Mouse (Mus musculus): ENCODE measurements around the gene Sem1. TPM values are rescaled to one million over a fixed set of nuclear protein-coding genes. Genes with fewer than 3 reads are reported as not detected.

Gene Sem1
- polyA plus RNA-seq (2012; rRNA removed), result 73.4 and 124 TPM in 2 replicates
- 264 and 280 TPM in 2 replicates for polyA plus RNA-seq (2014; fragmentation: Nextera tagmentation; extraction: Ambion mirVana)

DNA sequence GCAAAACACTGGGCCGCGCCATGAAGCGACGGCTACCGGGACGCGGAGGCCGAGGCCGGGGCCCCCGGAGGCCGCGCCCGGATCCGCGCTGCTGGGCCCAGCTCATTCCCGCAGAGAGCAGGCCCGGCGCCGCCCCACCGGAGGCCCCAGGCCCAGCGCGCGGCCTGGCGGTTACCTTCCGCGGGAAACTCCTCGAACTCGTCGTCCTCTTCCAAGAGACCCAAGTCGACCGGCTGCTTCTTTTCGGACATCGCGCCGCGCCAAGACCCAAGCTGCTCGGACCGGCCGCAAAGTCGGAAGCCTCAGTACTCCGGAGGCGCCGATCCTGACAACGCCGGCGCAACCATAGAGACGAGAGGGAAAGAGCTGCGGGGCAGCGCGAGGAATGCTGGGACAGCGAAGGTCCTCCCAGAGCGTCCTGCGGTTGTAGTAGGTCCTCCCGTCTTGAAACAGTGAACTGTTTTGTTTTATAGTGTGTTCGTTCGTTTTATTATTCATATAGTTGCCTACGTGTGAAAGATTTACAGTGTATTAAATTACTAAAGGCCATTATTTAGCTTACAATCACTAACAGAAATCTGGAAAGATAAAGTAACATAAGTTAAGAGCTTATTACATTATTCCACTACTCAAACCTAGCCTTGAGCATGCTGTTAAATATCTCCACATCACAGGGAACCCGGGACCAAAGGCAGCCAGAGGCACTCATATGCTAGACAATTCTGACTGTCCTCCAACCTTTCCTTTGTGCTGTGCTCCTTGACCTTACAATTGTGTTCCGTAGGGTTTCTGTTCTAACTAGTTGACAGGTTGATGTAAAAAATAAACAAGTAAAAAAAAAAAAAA lies at the start of gene Sem1:
Sem1 (minus strand) TSS at position 360 of the 846 bp plus-strand sequence.
- ATAC-seq (ENCODE audit: low FRiP score, low read depth) (peak; percentile 98), DNase-seq (ENCODE audit: low spot score) (peak; percentile 94)
- WGBS, result 4% methylated on average over 55 of the region's 59 CpGs
- Histone ChIP-seq H3K27me3 (ENCODE audit: control insufficient read depth, insufficient read depth, low read length) (no peaks in the 10 kb centered on the region), H3K4me2 (replicated peaks; ENCODE audit: low read depth, low read length, severe bottlenecking) (peak within 1 kb of the TSS; percentile 68), H3K4me3 (replicated peaks; ENCODE audit: low read length) (peak within 1 kb of the TSS; percentile 93), H3K9ac (ENCODE audit: low read depth, low read length, severe bottlenecking) (peak within 1 kb of the TSS; percentile 99), H3K27ac (replicated peaks; ENCODE audit: low read depth, low read length) (peak within 1 kb of the TSS; percentile 94), H3K9me3 (ENCODE audit: control insufficient read depth, low read length) (no peaks in the 10 kb centered on the region), H3K4me1 (ENCODE audit: control insufficient read depth, insufficient read depth, low read length) (peaks cover 4% of the 10 kb centered on the region; the same call in 1 of the 2 replicates), H3K36me3 (ENCODE audit: control insufficient read depth, insufficient read depth, low read length) (peaks cover 4% of the 10 kb centered on the region)
- TF ChIP-seq POLR2A (IDR thresholded peaks at IDR 0.05; ENCODE audit: borderline replicate concordance, extremely low read depth, insufficient read depth, insufficient read length), result peak; percentile 83; the same call in 1 of the 2 replicates

DNA sequence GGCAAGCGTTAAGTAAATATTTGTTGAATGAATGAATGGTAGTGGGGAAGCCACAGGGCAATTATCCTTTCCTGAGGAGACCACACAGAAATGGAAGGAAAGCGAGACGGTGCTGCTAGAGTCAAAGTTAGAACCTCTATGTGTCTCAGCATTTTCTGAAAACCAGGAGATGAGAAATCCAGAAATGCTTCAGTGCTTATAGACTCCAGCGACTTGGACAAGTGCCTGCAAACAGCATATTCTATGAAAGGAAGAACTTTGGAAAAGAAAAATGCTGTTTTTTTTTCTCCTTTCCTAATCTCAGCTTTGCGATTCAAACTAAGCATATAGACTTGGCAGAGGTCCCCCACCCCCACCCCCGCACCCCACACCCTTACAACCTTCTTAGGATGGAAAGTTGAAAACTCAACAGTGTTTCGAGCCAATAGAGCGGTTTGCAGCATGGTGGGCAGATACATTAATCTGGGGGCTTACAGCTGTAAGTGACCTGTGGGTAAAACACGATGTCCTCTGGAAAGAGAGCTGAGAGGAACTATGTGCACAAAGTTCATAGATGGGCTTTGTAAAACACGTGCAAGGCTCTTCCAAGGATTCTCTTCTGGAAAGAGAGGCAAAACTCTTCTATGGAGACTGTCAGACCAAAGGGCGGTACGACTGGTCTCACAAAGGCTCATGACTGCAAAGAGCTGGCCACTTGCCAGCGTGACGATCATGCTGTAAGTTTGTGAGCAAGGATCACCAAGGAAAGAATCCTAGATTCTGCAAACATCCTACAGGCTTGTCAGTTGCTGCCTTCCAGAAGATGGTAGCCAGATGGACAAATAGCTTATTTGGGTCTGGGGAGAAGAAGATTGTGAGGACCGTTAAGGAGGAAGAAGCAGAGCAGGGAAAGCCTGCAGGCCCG lies 44.6 kb upstream of the Sem1 start:
- Histone ChIP-seq H3K27ac (replicated peaks; ENCODE audit: low read depth, low read length) (peak overlapping the region; percentile 39; the same call in 1 of the 2 replicates), H3K4me2 (replicated peaks; ENCODE audit: low read depth, low read length, severe bottlenecking) (no peak overlapping the region), H3K9me3 (ENCODE audit: control insufficient read depth, low read length) (no peaks in the 10 kb centered on the region), H3K4me1 (ENCODE audit: control insufficient read depth, insufficient read depth, low read length) (peaks cover 5% of the 10 kb centered on the region; the same call in 1 of the 2 replicates), H3K9ac (ENCODE audit: low read depth, low read length, severe bottlenecking) (no peak overlapping the region), H3K27me3 (ENCODE audit: control insufficient read depth, insufficient read depth, low read length) (no peaks in the 10 kb centered on the region), H3K36me3 (ENCODE audit: control insufficient read depth, insufficient read depth, low read length) (no peaks in the 10 kb centered on the region), H3K4me3 (replicated peaks; ENCODE audit: low read length) (no peak overlapping the region)
- DNase-seq (ENCODE audit: low spot score) (peak; percentile 71), ATAC-seq (ENCODE audit: low FRiP score, low read depth) (no peak)
- 50% methylated on average over 16 of the region's 16 CpGs for WGBS
- TF ChIP-seq POLR2A (IDR thresholded peaks at IDR 0.05; ENCODE audit: borderline replicate concordance, extremely low read depth, insufficient read depth, insufficient read length), result no peak

DNA sequence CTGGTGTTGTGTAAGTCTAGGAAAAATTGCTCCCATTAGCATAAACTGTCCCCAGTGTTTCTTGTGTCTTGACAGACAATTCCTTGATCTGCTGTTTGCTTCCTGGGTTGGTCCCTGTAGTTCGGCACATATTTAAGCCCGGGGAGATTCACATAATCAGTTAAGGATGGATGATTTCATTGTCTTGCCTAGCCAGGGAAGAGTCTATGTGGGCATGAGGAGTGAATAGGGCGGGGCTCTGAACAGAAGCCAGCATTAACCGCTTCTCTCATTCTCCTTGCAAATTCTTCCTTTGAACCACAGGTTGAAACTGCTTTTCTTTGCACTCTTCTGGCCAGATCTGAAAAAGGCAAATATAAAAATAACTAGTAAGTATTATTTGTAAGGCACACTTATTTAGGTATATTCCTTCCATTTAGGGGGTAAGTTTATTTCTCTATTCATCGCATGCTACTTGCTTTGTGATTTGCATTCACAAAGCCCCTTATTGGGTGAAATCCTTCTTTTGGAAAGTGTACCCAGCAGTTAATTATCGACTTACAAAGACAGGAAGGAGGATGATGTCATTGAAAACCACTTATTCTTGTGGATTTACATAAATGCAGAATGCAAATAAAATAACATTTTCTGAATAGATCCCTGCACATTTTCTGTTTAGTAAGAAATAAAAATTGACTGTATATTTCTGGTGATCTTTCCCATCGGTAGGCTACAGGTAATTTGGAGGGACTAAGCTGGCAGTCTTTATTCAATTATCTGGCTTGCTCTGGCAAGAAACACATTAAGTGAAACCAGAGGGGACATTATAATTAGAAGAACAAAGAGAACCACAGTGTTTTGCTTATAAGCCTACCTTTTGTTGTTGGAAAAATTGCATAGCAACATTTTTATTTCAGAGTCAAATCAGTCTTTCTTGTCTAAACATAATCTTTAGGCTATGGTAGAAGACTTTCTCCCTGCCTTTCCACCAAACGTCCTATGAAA lies 25.4 kb upstream of the Sem1 start:
- Histone ChIP-seq H3K27me3 (ENCODE audit: control insufficient read depth, insufficient read depth, low read length) (no peaks in the 10 kb centered on the region), H3K9ac (ENCODE audit: low read depth, low read length, severe bottlenecking) (no peak overlapping the region), H3K4me1 (ENCODE audit: control insufficient read depth, insufficient read depth, low read length) (no peaks in the 10 kb centered on the region), H3K27ac (replicated peaks; ENCODE audit: low read depth, low read length) (no peak overlapping the region), H3K4me3 (replicated peaks; ENCODE audit: low read length) (no peak overlapping the region), H3K36me3 (ENCODE audit: control insufficient read depth, insufficient read depth, low read length) (no peaks in the 10 kb centered on the region), H3K4me2 (replicated peaks; ENCODE audit: low read depth, low read length, severe bottlenecking) (no peak overlapping the region), H3K9me3 (ENCODE audit: control insufficient read depth, low read length) (no peaks in the 10 kb centered on the region)
- no peak for DNase-seq (ENCODE audit: low spot score)
- WGBS, result 63% methylated on average over 8 of the region's 8 CpGs
- no peak for ATAC-seq (ENCODE audit: low FRiP score, low read depth)
- no peak for TF ChIP-seq POLR2A (IDR thresholded peaks at IDR 0.05; ENCODE audit: borderline replicate concordance, extremely low read depth, insufficient read depth, insufficient read length)

DNA sequence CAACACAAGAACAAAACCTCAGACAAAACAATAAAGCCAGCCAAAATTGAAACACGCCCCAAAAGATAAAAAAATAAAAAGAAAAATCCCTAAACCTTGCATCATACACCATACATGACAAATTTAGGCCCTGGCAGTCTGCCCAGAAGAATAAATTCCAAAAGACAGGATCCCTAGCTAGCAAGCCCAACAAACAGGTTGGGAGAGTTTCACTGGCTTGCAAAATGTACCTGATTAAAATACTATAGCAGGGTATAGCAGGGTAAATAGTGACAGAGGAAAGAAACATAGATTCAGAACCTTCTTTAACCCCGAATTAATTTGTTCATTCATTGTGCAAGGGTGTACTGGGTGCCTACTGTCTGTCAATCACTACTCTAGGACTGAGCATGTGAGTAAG lies 7.8 kb upstream of the Sem1 start:
- peak; percentile 61 for DNase-seq (ENCODE audit: low spot score)
- H3K9ac ChIP-seq (ENCODE audit: low read depth, low read length, severe bottlenecking), result no peak overlapping the region
- ATAC-seq (ENCODE audit: low FRiP score, low read depth), result no peak
- TF ChIP-seq POLR2A (IDR thresholded peaks at IDR 0.05; ENCODE audit: borderline replicate concordance, extremely low read depth, insufficient read depth, insufficient read length), result no peak
- no peaks in the 10 kb centered on the region for H3K27me3 ChIP-seq (ENCODE audit: control insufficient read depth, insufficient read depth, low read length)
- 63% methylated on average over 2 of the region's 2 CpGs for WGBS
- H3K27ac ChIP-seq (replicated peaks; ENCODE audit: low read depth, low read length), result no peak overlapping the region
- H3K36me3 ChIP-seq (ENCODE audit: control insufficient read depth, insufficient read depth, low read length), result no peaks in the 10 kb centered on the region
- no peaks in the 10 kb centered on the region for H3K4me1 ChIP-seq (ENCODE audit: control insufficient read depth, insufficient read depth, low read length)
- no peaks in the 10 kb centered on the region for H3K9me3 ChIP-seq (ENCODE audit: control insufficient read depth, low read length)
- H3K4me2 ChIP-seq (replicated peaks; ENCODE audit: low read depth, low read length, severe bottlenecking), result no peak overlapping the region
- H3K4me3 ChIP-seq (replicated peaks; ENCODE audit: low read length), result no peak overlapping the region
